Mouse (Mus musculus) midbrain, embryonic 15.5 days (tissue): ENCODE data around the gene Smarca4. TPM values are rescaled to one million over a fixed set of nuclear protein-coding genes. Genes with fewer than 3 reads are reported as not detected.

Experiments used
- ATAC-seq: fragments of 200-750 bp; cut with Nextera tagmentation; replicated peaks from 2 replicates; pipeline ENCODE4 v1.8.0; 2017; ENCODE audit warnings: moderate TSS enrichment
- H3K27ac ChIP-seq: fragments of 300-500 bp; sonication (generic); 2 replicates; pipeline ENCODE4 v1.5.1; 2015; ENCODE audit warnings: mild to moderate bottlenecking, inconsistent platforms
- H3K27me3 ChIP-seq: fragments of 300-500 bp; sonication (generic); replicated peaks from 2 replicates; pipeline ENCODE4 v1.6.1; 2015; ENCODE audit warnings: inconsistent platforms
- H3K36me3 ChIP-seq: fragments of 300-500 bp; sonication (generic); replicated peaks from 2 replicates; pipeline ENCODE4 v1.6.1; 2015; ENCODE audit warnings: inconsistent platforms
- H3K4me1 ChIP-seq: fragments of 300-500 bp; sonication (generic); 2 replicates; pipeline ENCODE4 v1.6.1; 2015; ENCODE audit warnings: inconsistent platforms
- H3K4me2 ChIP-seq: fragments of 300-500 bp; sonication (generic); 2 replicates; pipeline ENCODE4 v1.6.1; 2015; ENCODE audit warnings: inconsistent platforms, mild to moderate bottlenecking, moderate library complexity
- H3K4me3 ChIP-seq: fragments of 300-500 bp; sonication (generic); 2 replicates; pipeline ENCODE4 v1.5.1; 2015; ENCODE audit warnings: mild to moderate bottlenecking, inconsistent platforms
- H3K9ac ChIP-seq: fragments of 300-500 bp; sonication (generic); 2 replicates; pipeline ENCODE4 v1.6.1; 2015; ENCODE audit warnings: mild to moderate bottlenecking, inconsistent platforms
- H3K9me3 ChIP-seq: fragments of 300-500 bp; sonication (generic); 2 replicates; pipeline ENCODE4 v1.6.1; 2016; ENCODE audit warnings: inconsistent platforms
- WGBS: fragments of 180-500 bp; shearing (Covaris S2); methylation state at CpG from one replicate; pipeline ENCODE4 v1.1.7; 2015; ENCODE audit warnings: mixed read lengths; 5-methylcytosine and 5-hydroxymethylcytosine counted together
- polyA plus RNA-seq: library from polyadenylated mRNA; unstranded; fragments of >200 nt; fragmentation: Nextera tagmentation; extraction: Ambion mirVana; gene quantifications from 2 replicates; pipeline ENCODE4 v1.2.1, GENCODE M21; 2015

The Smarca4 gene
- polyA plus RNA-seq, 1 experiment from 2014 or later: 163 TPM

GRCm38 (mm10) chr9:21605865-21606264, 10.1 kb upstream of the Smarca4 start:
- H3K27ac ChIP-seq: no peak overlapping the region
- H3K9ac ChIP-seq: no peak overlapping the region
- ATAC-seq: no peak
- 69% methylated on average over 5 of the region's 5 CpGs for WGBS
- H3K4me2 ChIP-seq: no peak overlapping the region
- no peaks in the 10 kb centered on the region for H3K36me3 ChIP-seq
- H3K4me1 ChIP-seq: no peaks in the 10 kb centered on the region
- no peaks in the 10 kb centered on the region for H3K9me3 ChIP-seq
- no peaks in the 10 kb centered on the region for H3K27me3 ChIP-seq
- no peak overlapping the region for H3K4me3 ChIP-seq

GRCm38 (mm10) chr9:21606648-21607047, 9.3 kb upstream of the Smarca4 start:
- Histone ChIP-seq H3K4me3 (no peak overlapping the region), H3K27me3 (no peaks in the 10 kb centered on the region), H3K9me3 (no peaks in the 10 kb centered on the region), H3K4me2 (no peak overlapping the region), H3K4me1 (no peaks in the 10 kb centered on the region), H3K27ac (no peak overlapping the region), H3K9ac (no peak overlapping the region), H3K36me3 (no peaks in the 10 kb centered on the region)
- no peak for ATAC-seq
- WGBS: 90% methylated on average over 1 of the region's 1 CpGs

- 88% methylated on average over 1 of the region's 1 CpGs for WGBS
- peaks cover 1% of the 10 kb centered on the region; the same call in 1 of the 2 replicates for H3K4me1 ChIP-seq
- no peak overlapping the region for H3K4me2 ChIP-seq
- H3K36me3 ChIP-seq: no peaks in the 10 kb centered on the region
- H3K27me3 ChIP-seq: no peaks in the 10 kb centered on the region
- H3K27ac ChIP-seq: no peak overlapping the region
- H3K9me3 ChIP-seq: no peaks in the 10 kb centered on the region
- no peak overlapping the region for H3K4me3 ChIP-seq
- no peak for ATAC-seq
- no peak overlapping the region for H3K9ac ChIP-seq
Measured at GRCm38 (mm10) chr9:21609861-21610260, 6.1 kb upstream of the Smarca4 start.

- Histone ChIP-seq H3K9ac (peak overlapping the region; percentile 54), H3K4me2 (peak overlapping the region; percentile 58), H3K4me1 (peaks cover 33% of the 10 kb centered on the region), H3K4me3 (peak overlapping the region; percentile 73), H3K27me3 (no peaks in the 10 kb centered on the region), H3K27ac (peak overlapping the region; percentile 98), H3K9me3 (no peaks in the 10 kb centered on the region), H3K36me3 (no peaks in the 10 kb centered on the region)
- no peak for ATAC-seq
- WGBS: 78% methylated on average over 15 of the region's 15 CpGs
Measured at GRCm38 (mm10) chr9:21614864-21615616, 929 bp upstream of the Smarca4 start.

- Histone ChIP-seq H3K27ac (peak overlapping the region; percentile 98), H3K36me3 (no peaks in the 10 kb centered on the region), H3K4me2 (peak overlapping the region; percentile 61), H3K9me3 (no peaks in the 10 kb centered on the region), H3K27me3 (no peaks in the 10 kb centered on the region), H3K9ac (peak overlapping the region; percentile 91), H3K4me3 (peak overlapping the region; percentile 73), H3K4me1 (peaks cover 37% of the 10 kb centered on the region)
- 0% methylated on average over 53 of the region's 57 CpGs for whole genome bisulfite sequencing
- peak; percentile 86 for ATAC-seq
Measured at GRCm38 (mm10) chr9:21616232-21616781, 338 bp downstream of the Smarca4 start.

GRCm38 (mm10) chr9:21617066-21617465, 1.1 kb downstream of the Smarca4 start:
- H3K27ac ChIP-seq: peak overlapping the region; percentile 98
- no peak for ATAC-seq
- H3K36me3 ChIP-seq: no peaks in the 10 kb centered on the region
- H3K4me3 ChIP-seq: peak overlapping the region; percentile 73
- WGBS: 3% methylated on average over 10 of the region's 10 CpGs
- H3K9ac ChIP-seq: peak overlapping the region; percentile 91
- peaks cover 37% of the 10 kb centered on the region for H3K4me1 ChIP-seq
- no peaks in the 10 kb centered on the region for H3K27me3 ChIP-seq
- H3K9me3 ChIP-seq: no peaks in the 10 kb centered on the region
- H3K4me2 ChIP-seq: peak overlapping the region; percentile 61

GRCm38 (mm10) chr9:21620229-21620628, 4.3 kb downstream of the Smarca4 start:
- peaks cover 41% of the 10 kb centered on the region for H3K4me1 ChIP-seq
- 79% methylated on average over 4 of the region's 4 CpGs for WGBS
- no peak overlapping the region for H3K27ac ChIP-seq
- no peaks in the 10 kb centered on the region for H3K27me3 ChIP-seq
- ATAC-seq: no peak
- H3K36me3 ChIP-seq: no peaks in the 10 kb centered on the region
- no peak overlapping the region for H3K9ac ChIP-seq
- H3K4me3 ChIP-seq: no peak overlapping the region
- H3K4me2 ChIP-seq: no peak overlapping the region
- no peaks in the 10 kb centered on the region for H3K9me3 ChIP-seq

GRCm38 (mm10) chr9:21622676-21623075, 6.7 kb downstream of the Smarca4 start:
- no peaks in the 10 kb centered on the region for H3K36me3 ChIP-seq
- no peak overlapping the region for H3K27ac ChIP-seq
- no peak overlapping the region for H3K4me2 ChIP-seq
- H3K9me3 ChIP-seq: no peaks in the 10 kb centered on the region
- H3K27me3 ChIP-seq: no peaks in the 10 kb centered on the region
- H3K4me1 ChIP-seq: peaks cover 45% of the 10 kb centered on the region
- no peak for ATAC-seq
- no peak overlapping the region for H3K9ac ChIP-seq
- no peak overlapping the region for H3K4me3 ChIP-seq
- 98% methylated on average over 1 of the region's 1 CpGs for WGBS

- ATAC-seq: peak; percentile 22; the same call in 1 of the 2 replicates
- no peak overlapping the region for H3K27ac ChIP-seq
- H3K4me1 ChIP-seq: peaks cover 21% of the 10 kb centered on the region
- no peak overlapping the region for H3K4me3 ChIP-seq
- H3K9ac ChIP-seq: no peak overlapping the region
- WGBS: 85% methylated on average over 10 of the region's 10 CpGs
- H3K36me3 ChIP-seq: no peaks in the 10 kb centered on the region
- no peaks in the 10 kb centered on the region for H3K27me3 ChIP-seq
- H3K9me3 ChIP-seq: no peaks in the 10 kb centered on the region
- no peak overlapping the region for H3K4me2 ChIP-seq
Measured at GRCm38 (mm10) chr9:21625342-21626339, 9.7 kb downstream of the Smarca4 start.

- Histone ChIP-seq H3K36me3 (no peaks in the 10 kb centered on the region), H3K4me3 (no peak overlapping the region), H3K9ac (no peak overlapping the region), H3K27me3 (no peaks in the 10 kb centered on the region), H3K9me3 (no peaks in the 10 kb centered on the region), H3K4me1 (peaks cover 21% of the 10 kb centered on the region), H3K27ac (no peak overlapping the region), H3K4me2 (no peak overlapping the region)
- no peak for ATAC-seq
Measured at GRCm38 (mm10) chr9:21626571-21626970, 10.6 kb downstream of the Smarca4 start.

GRCm38 (mm10) chr9:21627145-21627795, 11.3 kb downstream of the Smarca4 start:
- Histone ChIP-seq H3K27ac (no peak overlapping the region), H3K4me3 (no peak overlapping the region), H3K4me1 (peaks cover 21% of the 10 kb centered on the region), H3K36me3 (no peaks in the 10 kb centered on the region), H3K27me3 (no peaks in the 10 kb centered on the region), H3K9ac (no peak overlapping the region), H3K4me2 (no peak overlapping the region), H3K9me3 (no peaks in the 10 kb centered on the region)
- no peak for ATAC-seq
- WGBS: 78% methylated on average over 5 of the region's 5 CpGs

GRCm38 (mm10) chr9:21630673-21631072, 14.7 kb downstream of the Smarca4 start:
- H3K4me3 ChIP-seq: no peak overlapping the region
- H3K9ac ChIP-seq: no peak overlapping the region
- H3K36me3 ChIP-seq: peaks cover 20% of the 10 kb centered on the region; the same call in 1 of the 2 replicates
- no peak for ATAC-seq
- no peak overlapping the region for H3K4me2 ChIP-seq
- no peaks in the 10 kb centered on the region for H3K9me3 ChIP-seq
- 83% methylated on average over 3 of the region's 3 CpGs for WGBS
- H3K27me3 ChIP-seq: no peaks in the 10 kb centered on the region
- H3K27ac ChIP-seq: no peak overlapping the region
- H3K4me1 ChIP-seq: peaks cover 11% of the 10 kb centered on the region
